Mouse (Mus musculus): ENCODE results near the gene Relch. TPM values are rescaled to one million over a fixed set of nuclear protein-coding genes. Genes with fewer than 3 reads are reported as not detected.

Gene Relch
- polyA plus RNA-seq (2015; fragmentation: Nextera tagmentation; extraction: Ambion mirVana), result 43.0 and 44.7 TPM in 2 replicates

DNA sequence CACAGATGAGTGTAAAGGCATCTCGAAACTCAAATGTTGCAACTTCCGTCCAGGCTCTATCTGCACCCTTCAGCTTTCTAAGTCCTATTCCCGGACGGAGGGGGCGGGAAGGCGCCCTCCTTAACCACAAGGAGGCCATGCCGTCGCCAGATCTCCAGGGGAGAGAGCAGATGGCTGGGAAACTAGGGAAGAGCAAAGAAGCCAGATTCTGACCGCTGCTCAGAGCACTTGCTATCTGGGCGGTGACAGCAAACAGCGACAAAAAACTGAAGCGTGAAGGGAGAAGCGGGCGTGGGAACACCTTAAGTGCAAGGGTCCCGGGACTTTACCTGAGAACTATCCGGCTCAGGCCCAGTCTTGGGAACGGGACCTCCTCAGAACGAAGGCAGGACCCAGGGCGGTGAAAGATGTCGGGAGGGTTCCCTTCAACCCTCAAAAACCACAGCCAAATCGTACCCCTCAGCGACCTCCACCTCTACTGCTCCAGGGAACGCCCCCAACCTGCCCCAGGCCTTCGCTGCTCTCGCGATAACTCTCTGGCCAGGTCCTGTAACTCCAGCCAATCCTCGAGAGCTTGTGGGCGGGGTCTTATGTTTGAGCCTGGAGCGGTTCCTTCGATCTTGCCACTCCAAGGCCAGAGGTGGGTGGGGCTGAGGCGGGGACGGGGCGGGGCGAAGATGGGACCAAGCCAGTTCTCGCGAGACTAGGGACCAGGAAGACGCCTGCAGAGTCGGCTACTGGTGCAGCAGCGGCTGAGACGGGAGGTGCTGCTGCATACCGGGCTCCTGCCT is at the start of gene Relch, which contains the start of gene Pign:
Relch (plus strand) TSS at position 691 of the 791 bp plus-strand sequence.
Pign (minus strand) TSS at position 507 of the 791 bp plus-strand sequence.
- Histone ChIP-seq H3K9ac (peak within 1 kb of the TSS; percentile 93), H3K4me1 (replicated peaks) (peaks cover 29% of the 10 kb centered on the region), H3K4me3 (peak within 1 kb of the TSS; percentile 92), H3K4me2 (peak within 1 kb of the TSS; percentile 89), H3K27me3 (no peaks in the 10 kb centered on the region), H3K36me3 (no peaks in the 10 kb centered on the region), H3K27ac (peak within 1 kb of the TSS; percentile 91), H3K9me3 (no peaks in the 10 kb centered on the region)
- WGBS, result under 1% methylated on average over 40 of the region's 41 CpGs
- ATAC-seq (ENCODE audit: low FRiP score), result peak; percentile 99

DNA sequence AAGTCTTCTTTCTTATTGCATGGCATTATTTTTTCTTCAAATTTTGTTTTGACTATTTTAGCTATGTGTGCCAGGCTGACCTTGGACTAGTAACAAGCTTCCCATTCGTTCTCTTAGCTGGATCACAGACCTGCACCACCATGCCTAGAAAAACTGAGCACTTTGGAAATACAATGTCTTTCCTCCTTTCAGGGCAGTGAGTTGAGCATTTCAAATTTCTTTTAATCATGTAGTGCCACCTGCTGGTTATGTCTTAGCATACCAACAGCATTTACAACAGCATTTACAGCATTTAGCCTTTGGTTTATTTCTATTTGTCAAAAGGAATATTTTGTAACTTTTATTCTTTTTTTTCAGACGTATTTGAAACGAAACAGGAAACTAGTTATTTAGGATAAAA is 33.2 kb upstream of the Relch start:
- Histone ChIP-seq H3K27me3 (no peaks in the 10 kb centered on the region), H3K4me1 (replicated peaks) (no peaks in the 10 kb centered on the region), H3K9me3 (no peaks in the 10 kb centered on the region), H3K4me3 (no peak overlapping the region), H3K27ac (no peak overlapping the region), H3K9ac (no peak overlapping the region), H3K4me2 (no peak overlapping the region), H3K36me3 (no peaks in the 10 kb centered on the region)
- ATAC-seq (ENCODE audit: low FRiP score), result no peak
- 42% methylated on average over 3 of the region's 3 CpGs for WGBS

DNA sequence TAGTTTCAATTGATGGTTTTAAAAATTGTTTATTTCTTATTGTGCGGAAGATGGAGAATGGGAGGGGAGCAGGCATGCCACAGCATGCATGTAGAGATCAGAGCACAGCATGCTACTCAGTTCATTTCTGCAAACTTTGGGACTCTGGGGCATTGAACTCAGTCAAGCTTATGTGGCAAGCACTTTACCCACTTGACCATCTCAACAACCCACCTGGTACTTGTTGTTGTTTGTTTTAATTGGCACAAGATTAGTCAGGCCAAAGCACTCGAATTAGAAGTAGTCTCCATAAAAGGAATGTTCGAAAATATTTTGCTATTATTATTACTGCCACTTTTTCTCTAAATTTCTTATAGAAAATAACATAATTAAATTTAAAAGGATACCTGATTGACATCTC is 19.6 kb upstream of the Relch start:
- Histone ChIP-seq H3K9me3 (no peaks in the 10 kb centered on the region), H3K36me3 (peaks cover 27% of the 10 kb centered on the region), H3K27ac (no peak overlapping the region), H3K4me1 (replicated peaks) (no peaks in the 10 kb centered on the region), H3K4me2 (no peak overlapping the region), H3K27me3 (no peaks in the 10 kb centered on the region), H3K4me3 (no peak overlapping the region), H3K9ac (no peak overlapping the region)
- 87% methylated on average over 3 of the region's 3 CpGs for WGBS
- no peak for ATAC-seq (ENCODE audit: low FRiP score)

DNA sequence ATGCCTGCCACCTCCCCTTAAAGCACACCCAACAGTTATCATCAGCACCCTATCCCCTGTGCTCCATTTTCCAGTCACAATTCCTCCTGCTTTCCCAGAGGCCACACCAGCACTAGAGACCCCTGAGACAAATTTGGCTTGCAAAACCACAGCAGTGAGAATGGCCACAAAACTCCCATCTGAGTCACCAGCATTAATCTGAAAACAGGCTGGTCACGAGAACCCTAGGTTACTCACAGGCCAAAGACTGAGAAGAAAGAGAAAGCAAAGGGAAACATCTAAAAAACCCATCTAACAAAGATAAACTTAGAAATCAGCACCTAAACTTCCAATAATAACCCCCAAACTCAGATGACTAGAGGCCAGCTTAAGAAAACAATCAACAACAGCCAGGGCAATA is 13.0 kb upstream of the Relch start:
- no peaks in the 10 kb centered on the region for H3K27me3 ChIP-seq
- no peaks in the 10 kb centered on the region for H3K9me3 ChIP-seq
- peaks cover 9% of the 10 kb centered on the region for H3K36me3 ChIP-seq
- no peaks in the 10 kb centered on the region for H3K4me1 ChIP-seq (replicated peaks)
- H3K4me3 ChIP-seq, result no peak overlapping the region
- ATAC-seq (ENCODE audit: low FRiP score), result no peak
- 93% methylated on average over 1 of the region's 1 CpGs for WGBS
- no peak overlapping the region for H3K9ac ChIP-seq
- no peak overlapping the region for H3K4me2 ChIP-seq
- no peak overlapping the region for H3K27ac ChIP-seq

DNA sequence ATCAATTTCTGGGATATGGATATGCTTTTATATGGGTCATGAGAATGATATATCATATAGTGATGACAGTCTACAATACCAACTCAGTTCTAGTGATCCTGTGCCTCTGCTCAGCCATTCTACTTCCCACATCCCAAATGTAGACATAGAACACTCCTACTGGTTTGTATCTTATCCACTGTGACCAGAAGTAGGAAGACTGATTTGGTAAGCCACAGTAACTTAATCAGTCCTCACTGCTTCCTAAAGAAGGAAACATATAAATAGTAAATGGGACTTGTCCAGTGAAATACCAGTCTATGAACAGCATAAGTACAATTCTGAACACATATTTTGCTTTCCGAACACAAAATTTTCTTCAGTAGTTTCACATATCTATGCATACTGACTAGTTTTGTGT is 9.7 kb upstream of the Relch start:
- no peak overlapping the region for H3K9ac ChIP-seq
- no peaks in the 10 kb centered on the region for H3K27me3 ChIP-seq
- no peak overlapping the region for H3K27ac ChIP-seq
- H3K4me2 ChIP-seq, result no peak overlapping the region
- no peak for ATAC-seq (ENCODE audit: low FRiP score)
- H3K36me3 ChIP-seq, result peaks cover 3% of the 10 kb centered on the region
- H3K4me3 ChIP-seq, result no peak overlapping the region
- no peaks in the 10 kb centered on the region for H3K9me3 ChIP-seq
- WGBS, result 98% methylated on average over 1 of the region's 1 CpGs
- no peaks in the 10 kb centered on the region for H3K4me1 ChIP-seq (replicated peaks)

DNA sequence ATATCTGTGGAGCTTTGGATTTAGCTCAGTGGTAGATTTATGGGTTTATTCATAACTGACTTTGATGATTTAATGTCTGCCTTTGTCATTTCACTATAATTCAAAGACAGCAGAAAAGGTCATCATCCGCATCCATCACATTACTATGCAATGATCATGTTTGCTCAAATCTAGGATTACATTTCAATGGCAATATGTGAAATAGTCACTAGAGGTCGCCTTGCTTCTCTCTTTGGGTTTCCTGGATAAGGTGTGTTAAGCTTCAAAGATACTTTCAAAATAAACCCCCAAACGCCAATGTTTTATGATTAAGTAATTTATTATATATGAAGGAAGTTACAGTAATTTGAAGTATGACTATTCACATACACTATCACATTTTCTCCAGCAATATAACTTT is 3.6 kb upstream of the Relch start:
- no peak for ATAC-seq (ENCODE audit: low FRiP score)
- peaks cover 3% of the 10 kb centered on the region for H3K36me3 ChIP-seq
- H3K4me1 ChIP-seq (replicated peaks), result peaks cover 8% of the 10 kb centered on the region; the same call in 1 of the 2 replicates
- H3K4me3 ChIP-seq, result no peak overlapping the region
- H3K27ac ChIP-seq, result no peak overlapping the region
- no peaks in the 10 kb centered on the region for H3K9me3 ChIP-seq
- no peak overlapping the region for H3K4me2 ChIP-seq
- H3K27me3 ChIP-seq, result no peaks in the 10 kb centered on the region
- 22% methylated on average over 3 of the region's 3 CpGs for WGBS
- no peak overlapping the region for H3K9ac ChIP-seq

DNA sequence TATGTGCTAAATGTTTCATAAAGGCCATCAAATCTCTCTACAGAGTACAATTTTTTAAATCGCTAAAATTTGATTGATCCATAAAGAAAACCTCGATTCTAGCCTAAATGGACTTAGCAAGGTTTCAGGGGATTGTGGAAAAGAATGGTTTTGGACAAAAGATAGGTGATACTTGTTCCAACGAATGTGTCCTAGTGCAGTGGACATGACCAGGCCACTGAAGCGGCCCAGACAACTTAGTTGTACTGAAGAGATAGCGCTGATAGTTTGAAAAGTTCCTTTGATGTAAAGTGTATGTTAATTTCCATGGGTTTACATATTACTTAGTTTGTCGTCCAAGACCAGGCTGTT is 866 bp upstream of the Relch start:
- Histone ChIP-seq H3K36me3 (no peaks in the 10 kb centered on the region), H3K9ac (peak overlapping the region; percentile 93), H3K27me3 (no peaks in the 10 kb centered on the region), H3K4me1 (replicated peaks) (peaks cover 29% of the 10 kb centered on the region), H3K27ac (no peak overlapping the region), H3K9me3 (no peaks in the 10 kb centered on the region), H3K4me2 (peak overlapping the region; percentile 74), H3K4me3 (peak overlapping the region; percentile 92)
- no peak for ATAC-seq (ENCODE audit: low FRiP score)
- WGBS, result 10% methylated on average over 6 of the region's 6 CpGs

DNA sequence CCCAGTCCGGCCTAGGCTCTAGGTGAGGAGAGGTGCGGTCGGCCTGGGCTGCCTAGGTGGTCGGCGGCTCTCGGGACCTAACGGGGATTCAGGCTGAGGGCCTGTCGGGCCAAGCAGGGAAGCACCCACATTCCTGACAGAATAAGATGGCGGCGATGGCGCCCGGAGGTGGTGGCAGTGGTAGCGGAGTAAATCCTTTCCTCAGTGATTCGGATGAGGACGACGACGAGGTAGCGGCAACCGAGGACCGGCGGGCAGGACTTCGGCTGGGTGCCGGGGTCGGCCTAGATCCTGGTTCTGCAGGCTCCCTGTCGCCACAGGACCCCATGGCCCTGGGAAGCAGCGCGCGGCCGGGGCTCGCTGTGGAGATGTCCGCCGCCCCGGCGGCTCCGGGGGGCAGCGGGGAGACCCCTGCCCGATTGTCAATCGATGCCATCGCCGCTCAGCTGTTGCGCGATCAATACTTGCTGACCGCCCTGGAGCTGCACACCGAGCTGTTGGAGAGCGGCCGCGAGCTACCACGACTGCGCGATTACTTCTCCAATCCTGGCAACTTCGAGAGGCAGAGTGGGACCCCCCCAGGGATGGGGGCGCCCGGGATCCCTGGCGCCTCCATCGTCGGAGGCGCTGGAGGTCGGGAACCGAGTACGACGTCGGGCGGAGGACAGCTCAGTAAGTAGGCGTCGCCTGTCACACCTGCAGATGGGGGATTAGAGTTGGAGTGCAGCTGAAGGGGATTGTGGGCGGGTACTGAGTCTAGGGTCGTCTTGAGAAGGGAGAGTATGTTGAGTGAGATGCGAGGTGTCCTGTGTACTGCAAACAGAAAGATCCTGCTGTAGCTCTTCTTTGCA is 526 bp downstream of the Relch start:
- Histone ChIP-seq H3K27me3 (no peaks in the 10 kb centered on the region), H3K4me1 (replicated peaks) (peaks cover 29% of the 10 kb centered on the region), H3K9ac (peak overlapping the region; percentile 93), H3K4me2 (peak overlapping the region; percentile 89), H3K9me3 (no peaks in the 10 kb centered on the region), H3K36me3 (no peaks in the 10 kb centered on the region), H3K4me3 (peak overlapping the region; percentile 92), H3K27ac (peak overlapping the region; percentile 91)
- under 1% methylated on average over 68 of the region's 68 CpGs for WGBS
- peak; percentile 57; the same call in 1 of the 2 replicates for ATAC-seq (ENCODE audit: low FRiP score)

DNA sequence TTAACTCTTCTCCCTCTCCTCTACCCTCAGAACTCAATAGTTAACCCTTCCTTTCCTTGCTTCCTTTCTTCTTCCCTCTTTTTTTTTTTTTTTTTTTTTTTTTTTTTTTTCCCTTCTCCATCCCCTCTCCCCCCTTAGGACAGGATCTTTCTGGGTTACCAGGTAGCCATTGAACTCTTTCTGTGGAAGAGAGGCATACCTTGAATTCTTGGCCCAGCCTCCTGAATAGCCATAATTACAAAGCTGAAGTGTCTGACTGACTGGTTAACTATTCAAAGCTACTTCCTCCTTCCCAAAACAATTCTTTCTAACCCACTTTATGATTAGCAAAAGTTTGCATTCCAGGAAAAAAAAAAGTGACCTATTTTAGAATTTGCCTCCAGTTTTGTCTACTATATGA is 6.0 kb downstream of the Relch start:
- Histone ChIP-seq H3K27ac (no peak overlapping the region), H3K4me3 (no peak overlapping the region)
- no peak for ATAC-seq (ENCODE audit: low FRiP score)

DNA sequence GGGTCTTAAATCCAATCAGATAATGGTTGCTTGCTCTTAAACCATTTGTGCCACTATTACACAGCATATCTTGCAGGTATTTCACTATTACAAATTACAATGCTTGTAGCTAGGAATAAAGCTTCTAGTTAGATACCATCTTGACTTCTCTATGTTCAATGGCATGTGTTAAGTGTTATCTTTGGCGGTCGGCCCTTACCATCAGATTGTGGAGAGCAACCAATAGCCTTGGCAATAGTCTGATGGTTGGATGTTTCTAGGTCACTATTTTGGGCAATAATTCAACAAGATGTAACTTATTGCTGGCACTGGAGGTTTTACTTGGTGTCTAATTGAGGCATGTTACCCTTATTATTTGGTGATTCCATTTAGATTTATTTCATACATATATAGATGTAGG is 11.1 kb downstream of the Relch start:
- no peak overlapping the region for H3K4me2 ChIP-seq
- WGBS, result 95% methylated on average over 2 of the region's 2 CpGs
- H3K27me3 ChIP-seq, result no peaks in the 10 kb centered on the region
- H3K4me3 ChIP-seq, result no peak overlapping the region
- no peak for ATAC-seq (ENCODE audit: low FRiP score)
- no peak overlapping the region for H3K27ac ChIP-seq
- no peaks in the 10 kb centered on the region for H3K4me1 ChIP-seq (replicated peaks)
- no peaks in the 10 kb centered on the region for H3K36me3 ChIP-seq
- H3K9ac ChIP-seq, result no peak overlapping the region
- no peaks in the 10 kb centered on the region for H3K9me3 ChIP-seq

More for the DNA sequence above, 6.0 kb downstream of the Relch start:
- Histone ChIP-seq H3K27me3 (no peaks in the 10 kb centered on the region), H3K4me1 (replicated peaks) (peaks cover 23% of the 10 kb centered on the region), H3K36me3 (no peaks in the 10 kb centered on the region), H3K4me2 (no peak overlapping the region), H3K9ac (no peak overlapping the region), H3K9me3 (no peaks in the 10 kb centered on the region)

DNA sequence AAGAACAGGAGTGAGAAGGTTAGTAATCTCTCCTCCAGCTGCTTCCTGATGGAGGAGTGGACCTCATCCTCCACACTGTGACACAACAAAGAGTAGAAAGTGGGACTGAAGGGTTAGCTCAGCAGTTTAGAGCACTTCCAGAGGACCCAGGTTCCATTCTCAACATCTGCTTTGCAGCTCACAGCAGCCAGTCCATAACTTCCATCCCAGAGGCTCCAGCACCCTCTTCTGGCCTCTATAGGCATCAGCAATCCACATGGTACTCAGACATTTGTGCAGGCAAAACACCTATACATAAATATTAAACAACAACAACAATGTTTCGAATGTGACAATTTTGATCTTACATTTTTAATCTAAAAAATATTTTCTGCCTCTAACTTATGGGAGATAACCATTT is 16.9 kb downstream of the Relch start:
- H3K27ac ChIP-seq, result no peak overlapping the region
- no peaks in the 10 kb centered on the region for H3K27me3 ChIP-seq
- WGBS, result 85% methylated on average over 1 of the region's 1 CpGs
- H3K4me1 ChIP-seq (replicated peaks), result no peaks in the 10 kb centered on the region
- no peak for ATAC-seq (ENCODE audit: low FRiP score)
- H3K4me2 ChIP-seq, result no peak overlapping the region
- no peak overlapping the region for H3K4me3 ChIP-seq
- peaks cover 6% of the 10 kb centered on the region; the same call in 1 of the 2 replicates for H3K36me3 ChIP-seq
- no peaks in the 10 kb centered on the region for H3K9me3 ChIP-seq
- H3K9ac ChIP-seq, result no peak overlapping the region

DNA sequence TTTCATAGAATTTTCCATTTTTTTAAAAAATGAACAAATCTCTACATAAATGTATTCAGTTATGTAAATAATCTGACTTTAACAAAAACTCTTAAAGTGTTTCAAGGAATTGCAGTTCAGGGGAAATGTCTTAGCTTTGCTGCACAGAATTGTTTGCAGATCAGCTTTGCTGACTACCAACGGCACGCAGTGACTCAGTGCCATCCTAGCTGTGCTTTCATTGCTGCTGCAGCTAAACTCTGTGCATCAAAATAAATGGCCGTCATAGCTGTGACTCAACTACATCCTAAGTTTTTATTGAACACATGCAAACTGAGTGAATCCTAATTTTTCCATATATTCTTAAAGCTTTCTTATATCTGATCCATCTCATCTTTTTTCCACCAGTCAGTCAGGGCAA is 21.8 kb downstream of the Relch start:
- H3K36me3 ChIP-seq, result peaks cover 8% of the 10 kb centered on the region
- 88% methylated on average over 3 of the region's 3 CpGs for WGBS
- no peak overlapping the region for H3K27ac ChIP-seq
- H3K27me3 ChIP-seq, result no peaks in the 10 kb centered on the region
- H3K9me3 ChIP-seq, result no peaks in the 10 kb centered on the region
- H3K4me2 ChIP-seq, result no peak overlapping the region
- ATAC-seq (ENCODE audit: low FRiP score), result no peak
- no peak overlapping the region for H3K4me3 ChIP-seq
- H3K4me1 ChIP-seq (replicated peaks), result no peaks in the 10 kb centered on the region
- no peak overlapping the region for H3K9ac ChIP-seq
